Mouse (Mus musculus): ENCODE measurements around the gene Myl6b. TPM values are rescaled to one million over a fixed set of nuclear protein-coding genes. Genes with fewer than 3 reads are reported as not detected.
"Not testable (repeated sequence)": the region's sequence is repeated elsewhere in the genome, so short reads cannot be mapped to it uniquely, and the experiment has no call there.

The Myl6b gene
- polyA plus RNA-seq, 1 experiment, result 3.0 TPM

GRCm38 (mm10) chr10:128518833-128519232 lies 20.3 kb upstream of the Myl6b start:
- no peak for DNase-seq (ENCODE audit: low spot score)

- no peak for DNase-seq (ENCODE audit: low spot score)
Measured at GRCm38 (mm10) chr10:128516677-128517076, 18.2 kb upstream of the Myl6b start.

GRCm38 (mm10) chr10:128516029-128516428 lies 17.5 kb upstream of the Myl6b start:
- DNase-seq (ENCODE audit: low spot score), result no peak

GRCm38 (mm10) chr10:128515044-128515443 lies 16.6 kb upstream of the Myl6b start:
- DNase-seq (ENCODE audit: low spot score), result no peak

GRCm38 (mm10) chr10:128511761-128512160 lies 13.3 kb upstream of the Myl6b start:
- no peak for DNase-seq (ENCODE audit: low spot score)

GRCm38 (mm10) chr10:128511189-128511588 lies 12.7 kb upstream of the Myl6b start:
- DNase-seq (ENCODE audit: low spot score), result no peak

- no peak for DNase-seq (ENCODE audit: low spot score)
Measured at GRCm38 (mm10) chr10:128510301-128510700, 11.8 kb upstream of the Myl6b start.

- DNase-seq (ENCODE audit: low spot score), result no peak
Measured at GRCm38 (mm10) chr10:128509831-128510230, 11.3 kb upstream of the Myl6b start.

GRCm38 (mm10) chr10:128509203-128509602 lies 10.7 kb upstream of the Myl6b start:
- DNase-seq (ENCODE audit: low spot score), result no peak

GRCm38 (mm10) chr10:128508260-128508659 lies 9.8 kb upstream of the Myl6b start:
- DNase-seq (ENCODE audit: low spot score), result no peak

GRCm38 (mm10) chr10:128505974-128506373 lies 7.5 kb upstream of the Myl6b start:
- DNase-seq (ENCODE audit: low spot score), result no peak

- not testable (repeated sequence) for DNase-seq (ENCODE audit: low spot score)
Measured at GRCm38 (mm10) chr10:128505371-128505667, 6.8 kb upstream of the Myl6b start.

GRCm38 (mm10) chr10:128504641-128505370 lies 6.3 kb upstream of the Myl6b start:
- no peak for DNase-seq (ENCODE audit: low spot score)

GRCm38 (mm10) chr10:128504012-128504411 lies 5.5 kb upstream of the Myl6b start:
- no peak for DNase-seq (ENCODE audit: low spot score)

- no peak for DNase-seq (ENCODE audit: low spot score)
Measured at GRCm38 (mm10) chr10:128503532-128503931, 5.0 kb upstream of the Myl6b start.

GRCm38 (mm10) chr10:128502341-128502740 lies 3.9 kb upstream of the Myl6b start:
- DNase-seq (ENCODE audit: low spot score), result no peak

- peak; percentile 48 for DNase-seq (ENCODE audit: low spot score)
Measured at GRCm38 (mm10) chr10:128499116-128499671, 709 bp upstream of the Myl6b start.

GRCm38 (mm10) chr10:128497134-128497737 lies 1.2 kb downstream of the Myl6b start:
- no peak for DNase-seq (ENCODE audit: low spot score)

GRCm38 (mm10) chr10:128496509-128497077 lies 1.9 kb downstream of the Myl6b start:
- DNase-seq (ENCODE audit: low spot score), result no peak

GRCm38 (mm10) chr10:128495903-128496302 lies 2.6 kb downstream of the Myl6b start:
- no peak for DNase-seq (ENCODE audit: low spot score)

- no peak for DNase-seq (ENCODE audit: low spot score)
Measured at GRCm38 (mm10) chr10:128495270-128495669, 3.2 kb downstream of the Myl6b start.

- no peak for DNase-seq (ENCODE audit: low spot score)
Measured at GRCm38 (mm10) chr10:128494667-128495245, 3.7 kb downstream of the Myl6b start.
